Mouse (Mus musculus): ENCODE data around the gene Cenpm.

DNA sequence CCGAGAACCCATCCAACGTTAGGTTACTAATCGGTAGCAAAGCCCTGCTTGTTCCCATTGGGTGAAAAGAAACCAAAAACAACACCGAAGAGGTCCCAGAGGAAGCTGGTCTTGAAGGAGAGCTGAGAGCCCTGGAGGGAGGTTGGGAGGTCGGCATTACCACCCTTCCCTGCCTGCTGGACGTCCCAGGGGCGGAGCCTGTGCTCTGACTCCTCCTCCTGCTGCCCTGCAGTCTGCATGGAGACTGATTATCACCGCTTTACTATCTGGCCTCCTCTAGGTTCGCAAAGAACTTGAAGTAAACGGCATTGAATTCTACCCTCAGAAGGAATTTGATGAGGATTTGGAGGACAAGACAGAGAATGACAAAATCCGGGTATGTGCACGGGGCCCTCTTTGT is 41.6 kb upstream of the Cenpm start:
- TF ChIP-seq CTCF (IDR thresholded peaks at IDR 0.05; ENCODE audit: low read depth) (no peak), EP300 (IDR thresholded peaks at IDR 0.05; ENCODE audit: low read depth) (no peak)

All from heart, postnatal 0 days (tissue).